Mouse (Mus musculus) lung, adult 2 months (tissue): ENCODE measurements around the gene Lama4. TPM values are rescaled to one million over a fixed set of nuclear protein-coding genes. Genes with fewer than 3 reads are reported as not detected.

ENCODE experiments used
- DNase-seq: peaks from one replicate; pipeline ENCODE4 v3.0.0; 2022
- H3K4me1 ChIP-seq: fragments of 200-500 bp; 2 replicates; pipeline ENCODE4 v1.6.1; 2011; ENCODE audit warnings: low read length; ENCODE audit not compliant: control insufficient read depth, insufficient read depth
- H3K4me3 ChIP-seq: fragments of 200-500 bp; replicated peaks from 2 replicates; pipeline ENCODE3; 2011; ENCODE audit warnings: low read depth, mild to moderate bottlenecking, control low read depth, low read length; ENCODE audit errors: extremely low read depth
- CTCF ChIP-seq: fragments of 200-500 bp; IDR thresholded peaks from 2 replicates; pipeline ENCODE4 v1.5.1; 2011; ENCODE audit warnings: mild to moderate bottlenecking, low read length, control low read depth; ENCODE audit not compliant: insufficient read depth
- POLR2A ChIP-seq: fragments of 200-500 bp; IDR thresholded peaks from 2 replicates; pipeline ENCODE4 v1.6.1; 2011; ENCODE audit warnings: low read depth, mild to moderate bottlenecking, control low read depth, low read length, borderline replicate concordance; ENCODE audit errors: extremely low read depth
- WGBS: fragments of 180-500 bp; shearing (Covaris S2); methylation state at CpG from one replicate; pipeline ENCODE4 v1.1.7; 2018; 5-methylcytosine and 5-hydroxymethylcytosine counted together
- polyA plus RNA-seq: library from polyadenylated mRNA; depleted of rRNA; stranded (reverse); fragments of >200 nt; gene quantifications from 2 replicates; pipeline ENCODE4 v1.2.3, GENCODE M21; 2012

The Lama4 gene
- polyA plus RNA-seq, 1 experiment, result 48.2 TPM

- TF ChIP-seq POLR2A, result no peak
- TF ChIP-seq CTCF, result peak; percentile 28; the same call in 1 of the 2 replicates
- 75% methylated on average over 9 of the region's 9 CpGs for WGBS
- DNase-seq, result no peak
- no peak overlapping the region for H3K4me3 ChIP-seq
- H3K4me1 ChIP-seq, result no peaks in the 10 kb centered on the region
Measured at GRCm38 (mm10) chr10:39096981-39097380, 131.7 kb downstream of the Lama4 start.

- 91% methylated on average over 10 of the region's 10 CpGs for WGBS
- TF ChIP-seq POLR2A, result no peak
- TF ChIP-seq CTCF, result no peak
Measured at GRCm38 (mm10) chr10:39098746-39099145, 133.4 kb downstream of the Lama4 start.

GRCm38 (mm10) chr10:39104803-39105449, 139.6 kb downstream of the Lama4 start:
- TF ChIP-seq POLR2A, result no peak
- no peak for TF ChIP-seq CTCF
- Histone ChIP-seq H3K4me1 (no peaks in the 10 kb centered on the region), H3K4me3 (no peak overlapping the region)
- 88% methylated on average over 8 of the region's 8 CpGs for WGBS
- no peak for DNase-seq

More at GRCm38 (mm10) chr10:39098746-39099145, 133.4 kb downstream of the Lama4 start:
- Histone ChIP-seq H3K4me3 (no peak overlapping the region), H3K4me1 (no peaks in the 10 kb centered on the region)
- no peak for DNase-seq

GRCm38 (mm10) chr10:39106413-39106812, 141.1 kb downstream of the Lama4 start:
- no peaks in the 10 kb centered on the region for H3K4me1 ChIP-seq
- 67% methylated on average over 3 of the region's 3 CpGs for WGBS
- no peak overlapping the region for H3K4me3 ChIP-seq
- no peak for TF ChIP-seq POLR2A
- no peak for TF ChIP-seq CTCF
- no peak for DNase-seq

DNA sequence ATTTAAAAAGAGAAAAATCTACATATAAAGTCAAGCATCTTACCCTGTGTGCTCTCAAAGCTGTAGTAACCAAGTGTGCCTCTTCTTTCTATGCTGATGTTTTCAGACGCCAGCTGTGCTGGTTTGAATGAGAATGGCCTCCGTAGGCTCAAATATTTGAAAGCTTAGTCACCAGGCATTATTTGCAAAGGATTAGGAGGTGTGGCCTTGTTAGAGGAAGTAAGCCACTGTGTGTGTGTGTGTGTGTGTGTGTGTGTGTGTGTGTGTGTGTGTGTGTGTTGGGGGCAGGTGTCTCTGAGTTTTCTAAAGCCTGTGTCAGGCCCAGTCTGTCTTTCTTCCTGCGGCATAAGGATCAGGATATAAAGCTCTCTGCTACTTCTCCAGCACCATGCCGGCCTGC, 141.6 kb downstream of the Lama4 start:
- no peak for DNase-seq
- H3K4me1 ChIP-seq, result no peaks in the 10 kb centered on the region
- WGBS, result 70% methylated on average over 4 of the region's 4 CpGs

GRCm38 (mm10) chr10:39108837-39109488, 143.6 kb downstream of the Lama4 start:
- Histone ChIP-seq H3K4me3 (no peak overlapping the region), H3K4me1 (no peaks in the 10 kb centered on the region)
- TF ChIP-seq CTCF, result no peak
- no peak for TF ChIP-seq POLR2A
- 55% methylated on average over 10 of the region's 10 CpGs for WGBS
- DNase-seq, result no peak

More for the DNA sequence above, 141.6 kb downstream of the Lama4 start:
- H3K4me3 ChIP-seq, result no peak overlapping the region
- TF ChIP-seq CTCF (no peak), POLR2A (no peak)

GRCm38 (mm10) chr10:39109489-39109874, 144.2 kb downstream of the Lama4 start:
- DNase-seq, result no peak
- WGBS, result 73% methylated on average over 4 of the region's 4 CpGs
- Histone ChIP-seq H3K4me1 (no peaks in the 10 kb centered on the region), H3K4me3 (no peak overlapping the region)
- TF ChIP-seq POLR2A, result no peak
- no peak for TF ChIP-seq CTCF

GRCm38 (mm10) chr10:39121412-39121811, 156.1 kb downstream of the Lama4 start:
- Histone ChIP-seq H3K4me1 (no peaks in the 10 kb centered on the region), H3K4me3 (no peak overlapping the region)
- no peak for TF ChIP-seq CTCF
- WGBS, result 31% methylated on average over 4 of the region's 4 CpGs
- no peak for DNase-seq

DNA sequence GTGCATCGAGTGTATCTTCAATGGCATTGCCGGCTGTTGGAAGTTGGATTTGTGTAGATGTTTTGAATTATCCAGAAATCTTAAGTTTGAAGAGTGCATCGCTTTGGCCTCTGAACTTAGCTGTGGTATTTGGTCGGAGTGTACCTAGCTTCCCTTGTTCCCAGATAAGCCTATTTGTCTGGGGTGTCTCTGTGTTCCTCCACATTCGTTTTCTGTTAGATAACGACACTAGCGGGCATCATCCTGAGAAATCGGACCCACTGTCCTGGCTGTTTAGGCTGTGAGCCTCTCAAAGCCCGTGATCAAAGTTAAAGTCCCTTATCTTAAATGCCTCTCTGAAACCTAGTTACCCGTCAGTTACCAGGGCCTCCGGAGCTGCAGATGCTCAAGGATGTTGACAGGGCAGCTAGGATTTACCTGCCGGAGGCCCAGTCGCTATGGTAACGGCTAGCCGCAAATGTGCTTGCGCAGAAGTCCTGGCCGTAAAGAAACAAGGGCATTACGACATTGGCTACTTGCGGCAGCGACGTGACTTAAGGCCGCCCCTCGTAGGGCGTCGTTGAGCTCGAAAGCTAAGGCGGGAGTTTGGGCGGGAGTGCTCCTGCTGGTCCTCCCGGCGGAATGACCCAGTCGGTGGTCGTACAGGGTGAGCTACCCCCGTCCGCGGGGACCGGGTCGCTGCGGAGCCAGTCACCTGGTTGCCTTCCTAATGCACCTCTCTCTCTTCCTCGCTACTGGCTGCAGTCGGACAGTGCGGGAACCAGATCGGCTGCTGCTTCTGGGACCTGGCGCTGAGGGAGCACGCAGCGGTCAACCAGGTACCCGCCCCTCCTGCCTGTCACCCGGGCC, 168.4 kb downstream of the Lama4 start, which contains the start of the genes Fam229b and Tube1:
Fam229b (minus strand) TSS at position 453 of the 849 bp plus-strand sequence.
Tube1 (plus strand) TSS at position 515 of the 849 bp plus-strand sequence.
- TF ChIP-seq CTCF, result no peak
- TF ChIP-seq POLR2A, result peak; percentile 49; the same call in 1 of the 2 replicates
- WGBS, result 4% methylated on average over 47 of the region's 47 CpGs
- Histone ChIP-seq H3K4me3 (peak within 1 kb of the TSS; percentile 89), H3K4me1 (no peaks in the 10 kb centered on the region)
- peak; percentile 85 for DNase-seq

DNA sequence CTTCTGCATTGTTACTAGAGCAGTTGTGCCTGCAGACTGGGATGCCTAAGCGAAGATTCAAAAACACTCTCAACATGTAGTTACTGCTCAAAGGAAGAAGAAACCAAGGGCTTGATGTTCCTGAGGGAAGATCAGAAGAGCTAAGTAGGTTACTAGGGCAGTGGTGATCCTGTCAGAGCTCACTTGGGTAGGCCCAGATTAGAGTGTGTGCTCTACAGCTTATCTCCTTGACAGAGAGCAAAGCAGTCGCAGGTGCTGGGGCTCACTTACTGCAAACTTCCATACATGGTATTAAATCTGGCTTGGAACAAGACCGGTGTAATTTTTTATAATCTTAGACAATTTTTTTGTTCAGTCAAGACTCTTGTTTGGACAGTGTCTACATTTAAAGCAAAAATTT, 172.5 kb downstream of the Lama4 start:
- H3K4me1 ChIP-seq, result no peaks in the 10 kb centered on the region
- H3K4me3 ChIP-seq, result no peak overlapping the region
- DNase-seq, result no peak
- 86% methylated on average over 3 of the region's 3 CpGs for WGBS
- TF ChIP-seq POLR2A, result no peak
- no peak for TF ChIP-seq CTCF
